Mouse (Mus musculus) ovary, postnatal 10 days (tissue): ENCODE data around the gene Sh3gl1.
A peak's percentile ranks its signal among the peaks of the same experiment; 100 is the strongest.

Experiments used
- DNase-seq: peaks from one replicate; pipeline ENCODE4 v3.0.0; 2022; ENCODE audit warnings: low spot score

Sh3gl1 gene

DNA sequence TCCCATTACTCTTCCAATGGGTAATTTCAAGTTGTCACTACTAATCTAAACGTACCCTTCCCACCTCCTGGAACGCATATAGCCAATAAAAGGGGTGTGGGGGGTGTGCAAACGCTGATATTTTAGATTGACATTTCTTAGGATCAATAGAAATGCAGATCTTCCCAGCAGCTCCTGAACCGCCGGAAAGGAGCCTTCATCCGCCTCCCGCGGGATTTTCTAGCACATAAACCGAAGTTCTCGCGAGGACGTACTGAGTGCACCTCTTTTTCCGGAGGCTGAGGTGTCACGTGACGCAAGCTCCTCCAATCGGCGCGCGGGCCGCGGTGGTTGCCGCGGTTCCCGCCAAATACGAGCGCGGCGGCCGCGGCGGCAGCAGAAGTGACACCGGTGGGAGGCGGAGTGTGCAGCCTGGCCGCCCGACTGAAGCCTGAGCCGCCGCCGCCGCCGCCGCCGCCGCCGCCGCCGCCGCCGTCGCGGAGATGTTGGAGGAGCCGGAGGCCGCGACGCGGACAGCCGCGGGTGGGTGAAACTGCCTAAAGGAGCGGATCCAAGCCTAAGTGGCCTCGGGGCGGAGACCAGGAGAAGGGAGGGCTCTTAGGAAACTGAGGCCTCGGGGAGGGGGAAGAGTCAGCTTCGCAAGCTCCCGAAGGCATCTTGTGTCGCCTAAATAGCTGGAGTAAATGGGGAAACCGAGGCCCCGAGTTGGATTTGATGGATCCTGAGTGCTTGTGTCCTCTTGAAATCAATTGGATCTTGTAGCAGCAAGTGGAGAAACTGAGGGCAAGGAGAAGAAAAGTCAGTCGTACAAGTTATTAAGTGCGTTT, 3.8 kb upstream of the Sh3gl1 start, which contains the start of gene Chaf1a:
TSS of gene Chaf1a (plus strand) at position 410 of the 827 bp plus-strand sequence.
- peak; percentile 87 for DNase-seq

DNA sequence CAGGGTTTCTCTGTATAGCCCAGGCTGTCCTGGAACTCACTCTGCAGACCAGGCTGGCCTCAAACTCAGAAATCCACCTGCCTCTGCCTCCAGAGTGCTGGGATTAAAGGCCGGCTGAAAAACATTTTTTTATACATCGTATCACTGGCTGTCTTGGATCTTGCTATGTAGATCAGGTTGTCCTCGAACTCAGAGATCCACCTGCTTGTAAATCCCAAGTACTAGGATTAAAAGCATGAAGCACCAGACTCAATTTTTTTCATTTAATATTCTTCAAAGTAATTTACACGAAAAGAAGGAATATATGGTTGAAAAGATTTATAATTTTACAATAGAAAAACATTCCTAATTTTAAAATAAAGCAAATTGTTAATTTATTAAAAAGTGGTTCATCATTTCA, 2.9 kb upstream of the Sh3gl1 start:
- DNase-seq, result no peak

- no peak for DNase-seq
Measured at GRCm38 (mm10) chr17:56038583-56039261, 2.3 kb upstream of the Sh3gl1 start.

- DNase-seq, result no peak
Measured at GRCm38 (mm10) chr17:56036901-56037287, 459 bp upstream of the Sh3gl1 start.

DNA sequence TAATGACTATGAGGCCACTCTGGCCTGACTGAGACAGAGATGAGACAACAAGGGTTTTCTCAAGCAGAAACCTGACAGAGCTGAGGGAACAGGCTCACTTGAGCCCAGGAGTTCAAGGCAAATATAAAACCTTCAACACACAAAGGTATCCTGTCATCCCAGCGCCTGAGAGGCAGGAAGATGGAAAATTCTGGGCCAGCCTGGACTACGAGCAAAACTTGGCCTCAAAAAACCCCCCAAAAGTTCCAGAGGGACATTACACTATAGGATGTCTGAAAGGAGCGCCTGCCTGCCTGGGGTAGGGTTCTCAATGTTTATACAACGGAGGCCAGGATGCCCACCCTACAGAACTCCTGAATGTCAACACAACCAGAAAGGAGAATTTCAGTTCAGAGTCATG, 1.2 kb downstream of the Sh3gl1 start:
- no peak for DNase-seq

GRCm38 (mm10) chr17:56034726-56035100, 1.7 kb downstream of the Sh3gl1 start:
- DNase-seq, result no peak

GRCm38 (mm10) chr17:56034040-56034725, 2.3 kb downstream of the Sh3gl1 start:
- DNase-seq, result no peak

- DNase-seq, result no peak
Measured at GRCm38 (mm10) chr17:56032831-56033230, 3.6 kb downstream of the Sh3gl1 start.

DNA sequence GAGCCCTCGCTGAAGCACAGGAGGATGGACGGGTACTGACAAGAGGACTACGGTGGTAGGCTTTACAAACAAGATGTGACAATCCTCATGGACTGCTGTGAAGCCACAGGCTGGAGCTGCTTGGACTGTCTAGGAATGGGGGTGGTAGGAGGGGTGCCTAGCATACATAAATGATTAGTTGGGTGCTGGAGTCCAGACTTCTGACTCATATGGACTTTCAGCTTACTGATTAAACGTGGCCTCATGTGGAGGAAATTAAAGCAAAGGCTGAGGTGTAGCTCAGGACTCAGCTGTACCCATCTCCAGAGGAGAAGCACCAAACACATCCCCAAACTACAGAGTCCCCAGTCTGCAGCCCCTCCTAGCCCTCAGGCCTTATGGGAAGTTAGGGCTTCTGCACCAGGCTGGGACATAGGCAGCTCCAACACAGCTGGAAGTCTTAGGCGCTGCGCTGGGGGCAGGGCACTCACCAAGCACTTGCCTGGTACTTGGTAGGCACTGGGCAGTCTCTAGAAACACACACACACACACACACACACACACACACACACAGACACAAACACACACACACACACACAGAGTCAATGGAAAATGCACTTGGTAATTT, 4.2 kb downstream of the Sh3gl1 start:
- no peak for DNase-seq

DNA sequence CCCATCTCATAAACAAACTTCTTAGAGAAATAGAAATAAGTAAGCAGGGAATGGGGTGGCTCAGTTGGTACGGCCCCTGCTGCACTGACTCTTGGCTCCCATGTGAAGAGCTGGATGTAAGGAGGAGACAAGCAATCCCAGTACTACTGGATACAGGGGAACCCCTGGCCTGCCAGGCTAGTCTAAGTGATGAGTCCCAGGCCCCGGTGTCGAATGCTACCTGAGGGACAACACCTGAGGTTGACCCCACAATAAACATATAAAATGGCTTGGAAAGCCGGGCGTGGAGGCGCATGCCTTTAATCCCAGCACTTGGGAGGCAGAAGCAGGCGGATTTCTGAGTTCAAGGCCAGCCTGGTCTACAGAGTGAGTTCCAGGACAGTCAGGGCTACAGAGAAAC, 5.0 kb downstream of the Sh3gl1 start:
- no peak for DNase-seq

GRCm38 (mm10) chr17:56030919-56031318, 5.5 kb downstream of the Sh3gl1 start:
- no peak for DNase-seq

- no peak for DNase-seq
Measured at GRCm38 (mm10) chr17:56030238-56030870, 6.1 kb downstream of the Sh3gl1 start.

GRCm38 (mm10) chr17:56027801-56028441, 8.5 kb downstream of the Sh3gl1 start:
- no peak for DNase-seq

DNA sequence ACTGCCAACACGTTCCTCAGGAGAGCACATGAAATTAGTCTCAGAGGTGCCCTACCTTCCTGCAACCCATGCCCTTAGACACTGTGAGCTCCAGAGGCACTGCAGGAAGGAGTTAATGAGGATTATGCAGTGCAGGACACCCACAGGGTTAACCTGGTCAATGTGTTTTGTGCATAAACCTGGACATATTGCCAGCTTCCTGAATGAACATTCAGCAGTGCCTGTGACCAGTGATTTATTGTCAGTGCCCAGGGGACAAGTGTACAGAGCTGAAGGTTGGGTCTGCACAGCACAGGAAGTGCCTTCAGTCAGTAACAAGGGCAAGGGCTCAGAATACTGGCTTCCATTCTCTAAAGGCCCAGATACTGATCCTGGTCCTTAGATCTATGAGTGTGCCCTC, 9.6 kb downstream of the Sh3gl1 start:
- DNase-seq, result no peak

DNA sequence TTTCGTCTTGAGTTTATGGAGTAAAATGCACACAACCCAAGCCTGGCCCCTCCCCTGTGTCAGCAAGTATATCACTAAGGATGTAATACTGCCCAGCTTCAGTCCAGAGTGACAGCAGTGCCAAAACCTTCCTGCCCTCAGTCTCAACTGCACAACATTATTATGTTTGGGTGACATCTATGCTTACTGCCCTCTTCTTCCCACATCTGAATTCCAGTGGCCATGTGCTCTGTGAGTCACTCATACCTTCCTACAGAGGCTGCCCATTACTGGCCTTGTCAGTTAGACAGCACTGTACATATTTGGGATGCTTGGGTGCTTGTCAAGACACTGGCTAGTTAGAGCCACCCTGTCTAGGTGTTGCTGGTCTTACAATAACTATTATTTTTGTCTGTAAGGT, 10.1 kb downstream of the Sh3gl1 start:
- DNase-seq, result no peak

- DNase-seq, result no peak
Measured at GRCm38 (mm10) chr17:56024931-56025330, 11.5 kb downstream of the Sh3gl1 start.

DNA sequence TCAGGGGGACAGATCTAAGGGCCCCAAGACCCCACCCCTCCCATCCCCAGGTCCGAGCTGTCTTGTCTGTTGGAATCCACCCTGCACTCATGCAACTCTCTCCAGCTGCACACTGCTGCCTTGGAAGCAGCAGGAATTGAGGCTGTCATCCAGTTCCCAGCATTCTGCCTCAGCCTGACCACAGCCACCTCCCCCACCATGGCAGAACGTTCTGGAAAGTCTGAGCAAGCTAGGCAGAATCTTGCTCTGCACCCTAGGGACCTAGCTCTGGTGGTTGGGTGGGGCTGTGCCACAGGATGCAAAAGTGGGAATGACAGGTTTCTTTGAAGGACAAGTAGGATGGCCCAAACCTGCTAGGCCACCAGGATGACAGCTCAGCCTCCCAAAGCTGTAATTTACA, 12.0 kb downstream of the Sh3gl1 start:
- DNase-seq, result no peak

DNA sequence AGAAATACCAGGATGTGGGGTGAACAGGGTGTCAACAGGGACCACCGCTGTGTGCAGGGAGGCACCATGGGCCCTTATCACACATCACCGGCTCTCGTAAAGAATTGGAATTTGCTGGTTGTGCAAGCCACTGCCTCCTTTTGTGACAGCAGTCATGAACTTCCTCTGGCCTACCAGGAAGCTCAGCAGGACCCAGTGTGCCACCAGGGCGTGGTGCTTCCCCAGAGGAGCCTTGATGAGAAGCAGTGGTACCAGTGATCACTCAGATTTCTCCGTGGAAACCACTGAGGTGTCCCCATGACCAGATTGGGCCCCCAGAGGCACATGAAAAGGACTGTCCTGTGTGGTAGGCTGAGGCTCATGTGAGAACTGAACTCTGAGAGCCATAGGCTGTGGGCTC, 13.0 kb downstream of the Sh3gl1 start:
- no peak for DNase-seq

DNA sequence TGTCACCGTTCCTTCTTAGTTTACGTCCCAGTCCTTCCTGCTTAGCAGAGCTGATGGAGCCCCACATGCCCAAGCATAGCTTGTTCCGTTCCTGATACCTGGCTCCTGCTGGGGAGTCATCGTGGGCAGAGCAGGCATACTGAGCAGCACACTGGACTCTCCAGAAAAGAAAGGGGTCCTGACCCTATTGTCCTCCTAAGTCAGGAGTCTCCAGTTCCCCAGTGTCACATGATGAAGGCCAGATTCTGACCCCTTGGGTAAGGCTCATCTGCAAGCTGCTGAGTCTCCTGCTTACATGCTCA, 13.5 kb downstream of the Sh3gl1 start:
- no peak for DNase-seq

GRCm38 (mm10) chr17:56022131-56022988, 14.1 kb downstream of the Sh3gl1 start:
- DNase-seq, result no peak
